Mouse (Mus musculus) A20 (cell line): ENCODE measurements around the gene L3mbtl4.

Experiments used
- DNase-seq: peaks from one replicate; pipeline ENCODE4 v3.0.0-alpha.2; 2011; ENCODE audit warnings: low read depth, low spot score

The L3mbtl4 gene

DNA sequence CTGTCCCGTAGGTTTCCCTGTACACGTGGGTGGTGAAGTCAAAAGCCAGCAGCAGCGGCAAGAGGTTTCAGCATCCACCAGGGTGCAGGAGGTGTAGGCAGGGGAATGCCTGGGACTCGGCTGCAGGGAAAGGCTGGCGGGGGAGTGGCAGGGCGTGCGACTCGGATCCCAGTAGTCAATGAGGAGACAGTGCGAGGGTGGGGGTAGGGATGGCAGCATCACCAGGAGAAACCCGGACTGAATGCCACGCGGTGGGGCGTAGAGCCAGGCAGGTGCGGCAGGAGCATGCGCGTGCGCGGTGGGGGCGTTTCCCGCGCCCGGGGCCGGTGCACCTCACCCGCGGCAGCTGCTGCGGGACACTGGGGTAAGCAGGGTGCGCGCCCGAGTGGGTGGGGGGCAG, at the start of gene L3mbtl4:
L3mbtl4 (plus strand) TSS at position 271 of the 400 bp plus-strand sequence.
- no peak for DNase-seq

- no peak for DNase-seq
These were observed 43.1 kb upstream of the L3mbtl4 start for GRCm38 (mm10) chr17:68230484-68230883.

- DNase-seq = no peak
These were observed 38.2 kb upstream of the L3mbtl4 start for GRCm38 (mm10) chr17:68235380-68235779.

- DNase-seq = no peak
These were observed 36.6 kb upstream of the L3mbtl4 start for GRCm38 (mm10) chr17:68236992-68237391.

DNA sequence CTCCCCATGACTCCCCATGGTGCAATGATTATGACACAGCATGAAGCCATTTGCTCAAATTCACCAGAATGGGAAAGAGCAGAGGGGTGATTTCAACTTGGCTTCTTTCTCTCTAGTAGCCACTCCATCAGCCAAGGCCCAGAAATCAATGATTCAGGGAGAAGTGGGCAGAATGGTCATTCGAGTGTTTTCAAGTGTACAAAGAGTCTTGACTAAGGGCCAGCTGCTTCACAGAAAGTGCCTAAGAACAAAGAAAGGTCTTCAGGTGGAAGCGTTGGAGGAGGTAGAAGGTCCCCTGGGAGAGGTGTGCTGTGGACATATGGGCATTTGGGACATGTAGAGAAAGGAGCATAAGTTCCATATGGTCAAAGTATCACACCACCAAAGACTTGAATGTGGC, 33.4 kb upstream of the L3mbtl4 start:
- no peak for DNase-seq

DNA sequence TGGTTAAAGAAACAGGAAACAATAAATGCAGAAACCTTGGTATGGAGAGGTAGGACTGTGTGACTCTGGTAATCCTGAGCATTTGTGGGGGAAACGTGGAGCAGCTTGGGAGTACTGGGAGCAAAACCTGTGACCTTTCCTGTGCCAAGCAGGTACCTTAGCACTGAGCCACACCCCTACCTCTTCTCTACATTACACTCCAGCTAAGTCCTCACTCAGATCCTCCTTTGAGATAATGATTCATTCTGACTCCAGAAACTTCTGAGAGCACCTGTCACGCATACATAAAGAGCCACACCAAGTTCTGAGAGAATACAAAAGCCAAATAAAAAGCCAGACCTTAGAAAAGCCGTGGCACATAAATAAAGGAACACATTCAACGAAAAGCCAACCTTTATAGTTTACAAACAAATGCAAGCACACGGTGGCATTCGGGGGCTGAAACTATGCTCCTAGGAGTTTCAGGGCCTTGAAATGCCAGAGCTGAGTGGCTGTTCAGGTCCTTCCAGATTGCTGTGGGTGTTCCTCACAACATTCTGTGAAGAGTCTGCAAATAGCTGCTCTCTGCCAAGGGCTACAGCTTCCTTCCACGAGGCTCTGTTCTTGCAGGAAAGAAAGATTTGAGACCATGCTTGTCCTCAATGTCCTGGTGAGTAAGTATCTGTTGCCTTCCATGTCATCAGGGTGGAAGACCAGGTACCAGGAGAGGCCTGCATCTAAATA, 8.6 kb upstream of the L3mbtl4 start:
- no peak for DNase-seq

- no peak for DNase-seq
These were observed 357 bp downstream of the L3mbtl4 start for GRCm38 (mm10) chr17:68273954-68274353.

GRCm38 (mm10) chr17:68275138-68275537, 1.5 kb downstream of the L3mbtl4 start:
- no peak for DNase-seq

GRCm38 (mm10) chr17:68280915-68281314, 7.3 kb downstream of the L3mbtl4 start:
- DNase-seq = no peak

- no peak for DNase-seq
These were observed 11.7 kb downstream of the L3mbtl4 start for GRCm38 (mm10) chr17:68285119-68285782.

DNA sequence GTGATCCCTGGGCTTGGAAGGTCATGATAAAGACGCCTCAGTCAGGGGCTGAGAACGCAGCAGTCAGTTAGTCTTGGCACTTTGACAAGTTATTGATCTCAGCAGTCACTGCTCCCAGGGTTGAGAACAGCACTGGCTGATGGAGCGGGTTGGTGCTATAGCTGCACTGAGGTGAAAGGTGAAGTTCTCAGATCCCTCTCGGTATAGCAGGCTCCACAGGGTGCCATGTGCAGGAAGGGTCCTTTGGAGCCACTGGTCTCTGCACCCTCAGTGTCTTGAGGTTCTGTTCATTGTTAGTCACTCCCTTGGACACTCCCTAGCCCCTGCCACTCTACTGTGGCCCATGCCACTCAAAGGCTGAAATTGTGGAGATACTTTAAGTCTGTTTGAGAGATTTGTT, 14.5 kb downstream of the L3mbtl4 start:
- no peak for DNase-seq

DNA sequence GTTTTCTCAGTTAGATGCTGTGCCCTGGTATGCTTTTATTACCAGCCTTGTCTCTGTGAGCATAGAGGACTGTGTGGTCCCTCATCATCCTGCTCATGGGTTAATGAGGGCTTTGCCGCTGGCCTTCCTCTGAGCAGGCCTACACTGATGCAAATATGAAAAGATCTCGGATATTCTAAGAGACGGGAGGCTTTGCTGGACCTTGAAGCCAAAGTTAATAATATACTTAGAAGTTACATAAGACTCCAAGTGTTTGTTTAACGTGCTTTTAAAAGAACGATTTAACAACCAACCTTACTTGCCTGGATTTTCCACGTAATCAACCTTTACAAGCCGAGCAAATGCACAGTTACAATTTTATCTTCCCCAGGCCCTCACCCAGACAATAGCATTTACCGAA, 15.1 kb downstream of the L3mbtl4 start:
- no peak for DNase-seq

DNA sequence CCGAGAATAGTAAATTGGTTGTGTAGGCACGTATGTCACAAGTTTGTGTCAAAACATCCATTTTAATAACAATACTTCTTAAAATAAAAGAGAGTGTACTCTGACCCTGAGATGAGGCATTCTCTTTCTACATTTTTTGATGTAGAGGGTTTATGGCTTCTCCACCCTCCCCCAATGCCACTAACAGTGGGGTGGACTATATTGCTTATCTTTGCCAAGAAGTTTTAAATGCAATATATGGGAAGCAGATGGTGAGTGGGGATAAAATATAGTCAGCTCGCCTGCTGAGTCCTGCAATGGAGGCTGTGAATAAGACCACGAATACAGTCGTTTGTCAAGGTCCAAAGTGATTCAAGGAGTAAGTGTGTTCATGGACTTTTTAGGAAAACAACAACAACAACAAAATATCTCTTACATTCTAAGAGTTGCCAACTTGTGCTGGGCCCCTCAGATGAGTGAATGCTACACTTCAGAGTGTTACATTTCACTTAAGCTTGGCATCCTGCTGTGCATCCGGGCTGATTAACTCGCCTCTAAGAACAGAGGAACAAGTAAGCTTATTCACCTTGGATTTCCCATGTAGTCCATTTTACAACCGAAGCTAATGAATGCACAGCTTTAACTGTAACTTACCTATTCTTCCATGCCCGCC, 18.2 kb downstream of the L3mbtl4 start:
- DNase-seq = no peak

- no peak for DNase-seq
These were observed 34.8 kb downstream of the L3mbtl4 start for GRCm38 (mm10) chr17:68308381-68308780.

GRCm38 (mm10) chr17:68312286-68312927, 38.8 kb downstream of the L3mbtl4 start:
- DNase-seq = no peak

GRCm38 (mm10) chr17:68320940-68321339, 47.3 kb downstream of the L3mbtl4 start:
- no peak for DNase-seq

- no peak for DNase-seq
These were observed 49.0 kb downstream of the L3mbtl4 start for GRCm38 (mm10) chr17:68322607-68323006.

- no peak for DNase-seq
These were observed 58.6 kb downstream of the L3mbtl4 start for GRCm38 (mm10) chr17:68332225-68332624.

- DNase-seq = no peak
These were observed 59.8 kb downstream of the L3mbtl4 start for GRCm38 (mm10) chr17:68333382-68333781.

- DNase-seq = no peak
These were observed 65.4 kb downstream of the L3mbtl4 start for GRCm38 (mm10) chr17:68338917-68339553.

GRCm38 (mm10) chr17:68357687-68358086, 84.1 kb downstream of the L3mbtl4 start:
- no peak for DNase-seq

DNA sequence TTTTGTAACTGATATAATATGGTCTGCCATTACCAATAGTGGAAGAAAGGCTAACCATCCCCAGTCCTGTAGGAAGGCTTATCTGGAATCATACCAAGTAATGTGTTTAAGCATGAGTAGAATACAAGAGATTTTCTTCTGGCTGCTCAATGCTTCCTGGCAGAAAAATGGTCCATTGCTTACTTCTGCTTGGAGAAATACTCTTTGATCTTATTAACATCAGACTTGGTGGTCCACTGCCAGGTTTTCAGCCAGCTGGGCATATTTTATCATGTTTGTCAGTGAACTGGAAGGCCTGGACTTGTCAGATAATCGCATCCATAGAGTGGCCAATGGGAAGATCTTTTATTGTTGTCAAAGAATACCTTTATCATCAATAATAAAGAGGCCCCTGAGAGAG, 97.5 kb downstream of the L3mbtl4 start:
- DNase-seq = no peak
